Mouse (Mus musculus) E14TG2a.4 (cell line): ENCODE data around the gene Esp22.

Experiments used
- CTCF ChIP-seq: conservative IDR thresholded peaks from 2 replicates; pipeline ENCODE4 v1.5.1; 2014; ENCODE audit warnings: low read length
- NANOG ChIP-seq: IDR thresholded peaks from 2 replicates; pipeline ENCODE4 v1.6.1; 2014; ENCODE audit warnings: borderline replicate concordance, low read length, mixed read lengths
- POU5F1 ChIP-seq: IDR thresholded peaks from 2 replicates; pipeline ENCODE4 v1.6.1; 2014; ENCODE audit warnings: low read length, borderline replicate concordance

- TF ChIP-seq CTCF (no peak), POU5F1 (no peak), NANOG (no peak)
Measured at GRCm38 (mm10) chr17:39095034-39095433, at the start of gene Esp22.
